8 mouse cellular contexts compared by ENCODE assay signal in genomic region chr2:122349136-122349785, GRCm38 (mm10). TPM values are rescaled to one million over a fixed set of nuclear protein-coding genes. Genes with fewer than 3 reads are reported as not detected.
DNase-seq lines count a peak whose midpoint lies in the region; ATAC-seq and TF ChIP-seq lines count a peak whose summit lies in the region.

No protein-coding gene starts in this region.

- peak; percentile 67 for ATAC-seq in kidney, postnatal 0 days (replicated peaks; ENCODE audit: low FRiP score, low read depth)

- WGBS in kidney, postnatal 0 days, result 12% methylated on average over 14 of the region's 14 CpGs

- no peak for TF ChIP-seq CTCF in gastrocnemius, adult 2 months (IDR thresholded peaks at IDR 0.05)
- TF ChIP-seq CTCF in kidney, postnatal 0 days (IDR thresholded peaks at IDR 0.05; ENCODE audit: low read depth), result no peak

- peak overlapping the region; percentile 85 for H3K4me3 ChIP-seq in gastrocnemius, adult 2 months
- H3K4me3 ChIP-seq in erythroblast, embryonic 14.5 days (replicated peaks), result peak overlapping the region; percentile 80
- H3K4me3 ChIP-seq in kidney, postnatal 0 days (replicated peaks; ENCODE audit: low read depth, low read length), result peak overlapping the region; percentile 52
- H3K4me3 ChIP-seq in myocyte, result peak overlapping the region; percentile 26

- no peaks in the 10 kb centered on the region for H3K79me2 ChIP-seq in myocyte (ENCODE audit: control insufficient read depth, insufficient read depth)

- peak overlapping the region; percentile 96 for H3K27ac ChIP-seq in gastrocnemius, adult 2 months
- peak overlapping the region; percentile 90 for H3K27ac ChIP-seq in kidney, postnatal 0 days

- DNase-seq in gastrocnemius, adult 2 months, result peak; percentile 62
- DNase-seq in gastrocnemius, postnatal 25 days, result no peak
- DNase-seq in spleen, adult 12 weeks (ENCODE audit: low spot score), result peak; percentile 17
- DNase-seq in spleen, adult 18-20 months, result no peak
- no peak for DNase-seq in kidney, postnatal 0 days (ENCODE audit: low spot score)
- no peak for DNase-seq in adrenal gland, postnatal 25 days

- peaks cover 31% of the 10 kb centered on the region for H3K36me3 ChIP-seq in erythroblast, embryonic 14.5 days (ENCODE audit: control insufficient read depth)
- H3K36me3 ChIP-seq in kidney, postnatal 0 days (ENCODE audit: insufficient read depth, low read length), result no peaks in the 10 kb centered on the region
- peaks cover 3% of the 10 kb centered on the region for H3K36me3 ChIP-seq in myocyte (ENCODE audit: control insufficient read depth, insufficient read depth)

- no peak for TF ChIP-seq POLR2A in myocyte (IDR thresholded peaks at IDR 0.05; ENCODE audit: insufficient read length, low read depth)

- H3K4me1 ChIP-seq in erythroblast, embryonic 14.5 days (ENCODE audit: control insufficient read depth), result peaks cover 32% of the 10 kb centered on the region
- H3K4me1 ChIP-seq in kidney, postnatal 0 days (replicated peaks; ENCODE audit: insufficient read depth, low read length), result peaks cover 4% of the 10 kb centered on the region; the same call in 1 of the 2 replicates

- intact Hi-C loops in gastrocnemius, adult 2 months (cut with DNase I), result loop anchor here (10.0 kb wide), 1 partner anchor 276 kb away; no protein-coding TSS in a partner anchor

- no peaks in the 10 kb centered on the region for H3K9me3 ChIP-seq in erythroblast, embryonic 14.5 days (ENCODE audit: control insufficient read depth, low read length)
- H3K9me3 ChIP-seq in kidney, postnatal 0 days (replicated peaks; ENCODE audit: low read length), result no peaks in the 10 kb centered on the region

- peaks cover 4% of the 10 kb centered on the region; the same call in 1 of the 2 replicates for H3K27me3 ChIP-seq in erythroblast, embryonic 14.5 days (ENCODE audit: control insufficient read depth)
- no peaks in the 10 kb centered on the region for H3K27me3 ChIP-seq in kidney, postnatal 0 days (ENCODE audit: insufficient read depth, low read length)
- H3K27me3 ChIP-seq in myocyte (ENCODE audit: control insufficient read depth, insufficient read depth, insufficient read length), result no peaks in the 10 kb centered on the region

- H3K9ac ChIP-seq in kidney, postnatal 0 days (ENCODE audit: low read depth, low read length), result peak overlapping the region; percentile 75

- H3K4me2 ChIP-seq in kidney, postnatal 0 days (ENCODE audit: low read length), result peak overlapping the region; percentile 61
- H3K4me2 ChIP-seq in myocyte (ENCODE audit: low read depth), result peak overlapping the region; percentile 79

- H3ac ChIP-seq in myocyte (ENCODE audit: control insufficient read depth, insufficient read length), result peak overlapping the region; percentile 79

TF ChIP-seq in myocyte, 11 proteins besides CTCF, POLR2A, EP300 and RAD21:
- no peak for TF ChIP-seq TCF3 (IDR thresholded peaks at IDR 0.05; ENCODE audit: insufficient read length, low read depth)
- peak; percentile 21 for TF ChIP-seq POLR2AphosphoS2 (IDR thresholded peaks at IDR 0.05; ENCODE audit: insufficient read length, low read depth)
- no peak for TF ChIP-seq SRF (IDR thresholded peaks at IDR 0.05; ENCODE audit: control insufficient read depth, insufficient read length, low read depth)

RNA-seq across cellular contexts. Expression of gene Shf, which starts 19.7 kb away (rescaled TPM):
- total RNA-seq in gastrocnemius, adult 2 months (2021), result 1 to 10 TPM; 2.1 to 2.9 TPM
- total RNA-seq in gastrocnemius, postnatal 25 days (2021), result 1 to 10 TPM; 2.0 to 2.7 TPM
- polyA plus RNA-seq in erythroblast, embryonic 14.5 days (2012), result 6.6 and 7.5 TPM in 2 replicates
- polyA plus RNA-seq in kidney, postnatal 0 days (2015; fragmentation: Nextera tagmentation; extraction: Ambion mirVana), result 1.3 and 2.3 TPM in 2 replicates
- polyA plus RNA-seq in myocyte (2012; fragmentation: generic; extraction: Trizol), result 48.5 TPM
- 5.8 and 11.4 TPM in 2 replicates for total RNA-seq in adrenal gland, postnatal 25 days (2021)

RNA-seq across cellular contexts. Expression of gene Duox1, which starts 33.8 kb away (rescaled TPM):
- total RNA-seq in gastrocnemius, adult 2 months (2021), result under 1 TPM; 0.43 to 0.73 TPM
- total RNA-seq in gastrocnemius, postnatal 25 days (2021), result under 1 TPM; 0.46 to 0.72 TPM
- polyA plus RNA-seq in erythroblast, embryonic 14.5 days (2012), result not detected in 2 replicates
- not detected in 2 replicates for polyA plus RNA-seq in kidney, postnatal 0 days (2015; fragmentation: Nextera tagmentation; extraction: Ambion mirVana)
- 0.10 TPM for polyA plus RNA-seq in myocyte (2012; fragmentation: generic; extraction: Trizol)
- total RNA-seq in adrenal gland, postnatal 25 days (2021), result not detected in 2 replicates

RNA-seq across cellular contexts. Expression of gene Duoxa1, which starts 35.7 kb away (rescaled TPM):
- total RNA-seq in gastrocnemius, adult 2 months (2021), result under 1 TPM; 0.28 to 0.95 TPM
- 1 to 10 TPM in 1 of 2 experiments, under 1 TPM in 1; 0.95 to 1.1 TPM for total RNA-seq in gastrocnemius, postnatal 25 days (2021)
- not detected in 2 replicates for polyA plus RNA-seq in erythroblast, embryonic 14.5 days (2012)
- 0.15 TPM in 1 of 2 replicates, not detected in the other for polyA plus RNA-seq in kidney, postnatal 0 days (2015; fragmentation: Nextera tagmentation; extraction: Ambion mirVana)
- polyA plus RNA-seq in myocyte (2012; fragmentation: generic; extraction: Trizol), result 2.6 TPM
- not detected in 2 replicates for total RNA-seq in adrenal gland, postnatal 25 days (2021)

RNA-seq across cellular contexts. Expression of gene Duoxa2, which starts 50.6 kb away (rescaled TPM):
- total RNA-seq in gastrocnemius, adult 2 months (2021), result not detected
- total RNA-seq in gastrocnemius, postnatal 25 days (2021), result not detected
- polyA plus RNA-seq in erythroblast, embryonic 14.5 days (2012), result not detected in 2 replicates
- not detected in 2 replicates for polyA plus RNA-seq in kidney, postnatal 0 days (2015; fragmentation: Nextera tagmentation; extraction: Ambion mirVana)
- not detected for polyA plus RNA-seq in myocyte (2012; fragmentation: generic; extraction: Trizol)
- total RNA-seq in adrenal gland, postnatal 25 days (2021), result not detected in 2 replicates

RNA-seq across cellular contexts. Expression of gene Duox2, which starts 51.0 kb away (rescaled TPM):
- total RNA-seq in gastrocnemius, adult 2 months (2021), result under 1 TPM; 0.06 to 0.13 TPM
- under 1 TPM; 0.08 to 0.16 TPM for total RNA-seq in gastrocnemius, postnatal 25 days (2021)
- not detected in 2 replicates for polyA plus RNA-seq in erythroblast, embryonic 14.5 days (2012)
- 0.04 TPM in 2 replicates for polyA plus RNA-seq in kidney, postnatal 0 days (2015; fragmentation: Nextera tagmentation; extraction: Ambion mirVana)
- 0.12 TPM for polyA plus RNA-seq in myocyte (2012; fragmentation: generic; extraction: Trizol)
- total RNA-seq in adrenal gland, postnatal 25 days (2021), result 0.19 TPM in 1 of 2 replicates, not detected in the other

Comparison
In these comparisons a context has a peak if more than half of its experiments do, and no peak if none do; other contexts are left out.
1. DNase-seq: peak in gastrocnemius, adult 2 months (single experiment) and spleen, adult 12 weeks (single experiment); none in gastrocnemius, postnatal 25 days (single experiment), spleen, adult 18-20 months (0 of 2), kidney, postnatal 0 days (single experiment) and adrenal gland, postnatal 25 days (single experiment).
2. H3K4me3 ChIP-seq: peak in every context shown above with its lines; median percentile 85 in gastrocnemius, adult 2 months; 80 in erythroblast, embryonic 14.5 days; 52 in kidney, postnatal 0 days; 26 in myocyte.